Mouse (Mus musculus): ENCODE measurements at regions not wholly inside any gene's neighbourhood (a gene's known extent, or its start where the extent isn't known, plus 50 kb on each side); places are given as distances from the start of the nearest gene placed in this dataset.

GRCm38 (mm10) chr3:37958361-37958978, 234.2 kb upstream of the Gm5148 start:
- Histone ChIP-seq H3K36me3 (no peaks in the 10 kb centered on the region), H3K4me3 (no peak overlapping the region), H3K9me3 (no peaks in the 10 kb centered on the region), H3K4me2 (no peak overlapping the region), H3K27me3 (no peaks in the 10 kb centered on the region), H3K27ac (no peak overlapping the region), H3K9ac (no peak overlapping the region), H3K4me1 (peaks cover 5% of the 10 kb centered on the region; the same call in 1 of the 2 replicates)
- ATAC-seq (ENCODE audit: insufficient number of reproducible peaks, insufficient read depth, low FRiP score, low TSS enrichment, low read depth): no peak
- WGBS: 30% methylated on average over 6 of the region's 6 CpGs

- no peak for ATAC-seq (ENCODE audit: insufficient number of reproducible peaks, insufficient read depth, low FRiP score, low TSS enrichment, low read depth)
- H3K9ac ChIP-seq: no peak overlapping the region
- no peak overlapping the region for H3K4me2 ChIP-seq
- no peaks in the 10 kb centered on the region for H3K27me3 ChIP-seq
- H3K9me3 ChIP-seq: 0 out of 2 replicates have a peak, but pooled peaks cover under 1% of the 10 kb centered on the region
- H3K4me1 ChIP-seq: peaks cover 5% of the 10 kb centered on the region; the same call in 1 of the 2 replicates
- no peaks in the 10 kb centered on the region for H3K36me3 ChIP-seq
- no peak overlapping the region for H3K4me3 ChIP-seq
- WGBS: 84% methylated on average over 6 of the region's 6 CpGs
- no peak overlapping the region for H3K27ac ChIP-seq
These were observed 232.3 kb upstream of the Gm5148 start for GRCm38 (mm10) chr3:37956543-37956942.

GRCm38 (mm10) chr3:37952891-37953290, 228.6 kb upstream of the Gm5148 start:
- Histone ChIP-seq H3K27me3 (no peaks in the 10 kb centered on the region), H3K4me2 (no peak overlapping the region), H3K36me3 (no peaks in the 10 kb centered on the region), H3K4me1 (no peaks in the 10 kb centered on the region), H3K9me3 (peaks cover 9% of the 10 kb centered on the region; the same call in 1 of the 2 replicates), H3K9ac (no peak overlapping the region), H3K27ac (no peak overlapping the region), H3K4me3 (no peak overlapping the region)
- no peak for ATAC-seq (ENCODE audit: insufficient number of reproducible peaks, insufficient read depth, low FRiP score, low TSS enrichment, low read depth)
- WGBS: 52% methylated on average over 3 of the region's 3 CpGs

GRCm38 (mm10) chr3:37952251-37952650, 228.0 kb upstream of the Gm5148 start:
- H3K27me3 ChIP-seq: no peaks in the 10 kb centered on the region

GRCm38 (mm10) chr3:37943661-37944060, 219.4 kb upstream of the Gm5148 start:
- H3K4me2 ChIP-seq: no peak overlapping the region
- H3K27ac ChIP-seq: no peak overlapping the region
- H3K4me3 ChIP-seq: no peak overlapping the region
- H3K4me1 ChIP-seq: no peaks in the 10 kb centered on the region
- ATAC-seq (ENCODE audit: insufficient number of reproducible peaks, insufficient read depth, low FRiP score, low TSS enrichment, low read depth): no peak
- no peaks in the 10 kb centered on the region for H3K9me3 ChIP-seq
- no peaks in the 10 kb centered on the region for H3K36me3 ChIP-seq
- no peak overlapping the region for H3K9ac ChIP-seq
- H3K27me3 ChIP-seq: no peaks in the 10 kb centered on the region

More at GRCm38 (mm10) chr3:37952251-37952650, 228.0 kb upstream of the Gm5148 start:
- no peak for ATAC-seq (ENCODE audit: insufficient number of reproducible peaks, insufficient read depth, low FRiP score, low TSS enrichment, low read depth)
- peaks cover 9% of the 10 kb centered on the region; the same call in 1 of the 2 replicates for H3K9me3 ChIP-seq
- no peak overlapping the region for H3K4me3 ChIP-seq
- H3K36me3 ChIP-seq: no peaks in the 10 kb centered on the region
- H3K9ac ChIP-seq: no peak overlapping the region
- H3K4me1 ChIP-seq: no peaks in the 10 kb centered on the region
- no peak overlapping the region for H3K27ac ChIP-seq
- H3K4me2 ChIP-seq: no peak overlapping the region

GRCm38 (mm10) chr3:37940016-37940415, 215.7 kb upstream of the Gm5148 start:
- ATAC-seq (ENCODE audit: insufficient number of reproducible peaks, insufficient read depth, low FRiP score, low TSS enrichment, low read depth): no peak
- Histone ChIP-seq H3K9ac (no peak overlapping the region), H3K4me1 (peaks cover 34% of the 10 kb centered on the region), H3K4me3 (no peak overlapping the region), H3K27me3 (no peaks in the 10 kb centered on the region), H3K27ac (no peak overlapping the region), H3K4me2 (no peak overlapping the region), H3K36me3 (no peaks in the 10 kb centered on the region), H3K9me3 (no peaks in the 10 kb centered on the region)
- WGBS: 87% methylated on average over 3 of the region's 3 CpGs

- ATAC-seq (ENCODE audit: insufficient number of reproducible peaks, insufficient read depth, low FRiP score, low TSS enrichment, low read depth): no peak
- peak overlapping the region; percentile 1; the same call in 1 of the 2 replicates for H3K27ac ChIP-seq
- peaks cover 37% of the 10 kb centered on the region for H3K4me1 ChIP-seq
- 96% methylated on average over 11 of the region's 11 CpGs for WGBS
- H3K4me2 ChIP-seq: no peak overlapping the region
- no peaks in the 10 kb centered on the region for H3K27me3 ChIP-seq
- H3K9ac ChIP-seq: no peak overlapping the region
- H3K9me3 ChIP-seq: no peaks in the 10 kb centered on the region
- H3K36me3 ChIP-seq: no peaks in the 10 kb centered on the region
- no peak overlapping the region for H3K4me3 ChIP-seq
These were observed 214.6 kb upstream of the Gm5148 start for GRCm38 (mm10) chr3:37938870-37939269.

GRCm38 (mm10) chr3:37938284-37938596, 213.9 kb upstream of the Gm5148 start:
- ATAC-seq (ENCODE audit: insufficient number of reproducible peaks, insufficient read depth, low FRiP score, low TSS enrichment, low read depth): no peak
- H3K4me2 ChIP-seq: no peak overlapping the region
- H3K4me3 ChIP-seq: no peak overlapping the region
- H3K27ac ChIP-seq: peak overlapping the region; percentile 1; the same call in 1 of the 2 replicates
- 22% methylated on average over 3 of the region's 3 CpGs for WGBS
- H3K9ac ChIP-seq: no peak overlapping the region
- H3K4me1 ChIP-seq: peaks cover 37% of the 10 kb centered on the region
- H3K9me3 ChIP-seq: no peaks in the 10 kb centered on the region
- H3K27me3 ChIP-seq: no peaks in the 10 kb centered on the region
- no peaks in the 10 kb centered on the region for H3K36me3 ChIP-seq

GRCm38 (mm10) chr3:37937381-37938283, 213.3 kb upstream of the Gm5148 start:
- H3K27me3 ChIP-seq: no peaks in the 10 kb centered on the region
- H3K36me3 ChIP-seq: no peaks in the 10 kb centered on the region
- no peak overlapping the region for H3K4me2 ChIP-seq
- H3K27ac ChIP-seq: no peak overlapping the region
- H3K9me3 ChIP-seq: no peaks in the 10 kb centered on the region
- WGBS: 28% methylated on average over 11 of the region's 11 CpGs
- no peak overlapping the region for H3K9ac ChIP-seq
- H3K4me3 ChIP-seq: no peak overlapping the region
- peaks cover 37% of the 10 kb centered on the region for H3K4me1 ChIP-seq
- no peak for ATAC-seq (ENCODE audit: insufficient number of reproducible peaks, insufficient read depth, low FRiP score, low TSS enrichment, low read depth)

- H3K36me3 ChIP-seq: no peaks in the 10 kb centered on the region
- 66% methylated on average over 12 of the region's 12 CpGs for WGBS
- no peaks in the 10 kb centered on the region for H3K27me3 ChIP-seq
- peak overlapping the region; percentile 29; the same call in 1 of the 2 replicates for H3K27ac ChIP-seq
- H3K4me1 ChIP-seq: peaks cover 37% of the 10 kb centered on the region
- ATAC-seq (ENCODE audit: insufficient number of reproducible peaks, insufficient read depth, low FRiP score, low TSS enrichment, low read depth): no peak
- H3K9me3 ChIP-seq: no peaks in the 10 kb centered on the region
- no peak overlapping the region for H3K4me3 ChIP-seq
- no peak overlapping the region for H3K9ac ChIP-seq
- peak overlapping the region; percentile 33; the same call in 1 of the 2 replicates for H3K4me2 ChIP-seq
These were observed 212.1 kb upstream of the Gm5148 start for GRCm38 (mm10) chr3:37936251-37936931.

- Histone ChIP-seq H3K4me3 (no peak overlapping the region), H3K36me3 (no peaks in the 10 kb centered on the region), H3K9ac (no peak overlapping the region), H3K4me2 (no peak overlapping the region), H3K27ac (no peak overlapping the region; the same call in 1 of the 2 replicates), H3K4me1 (peaks cover 37% of the 10 kb centered on the region), H3K27me3 (no peaks in the 10 kb centered on the region), H3K9me3 (no peaks in the 10 kb centered on the region)
- 10% methylated on average over 10 of the region's 10 CpGs for WGBS
- no peak for ATAC-seq (ENCODE audit: insufficient number of reproducible peaks, insufficient read depth, low FRiP score, low TSS enrichment, low read depth)
These were observed 210.8 kb upstream of the Gm5148 start for GRCm38 (mm10) chr3:37934905-37935708.
